Mouse (Mus musculus): ENCODE data around the gene Tmem18.
A peak's percentile ranks its signal among the peaks of the same experiment; 100 is the strongest.

Tmem18 gene

DNA sequence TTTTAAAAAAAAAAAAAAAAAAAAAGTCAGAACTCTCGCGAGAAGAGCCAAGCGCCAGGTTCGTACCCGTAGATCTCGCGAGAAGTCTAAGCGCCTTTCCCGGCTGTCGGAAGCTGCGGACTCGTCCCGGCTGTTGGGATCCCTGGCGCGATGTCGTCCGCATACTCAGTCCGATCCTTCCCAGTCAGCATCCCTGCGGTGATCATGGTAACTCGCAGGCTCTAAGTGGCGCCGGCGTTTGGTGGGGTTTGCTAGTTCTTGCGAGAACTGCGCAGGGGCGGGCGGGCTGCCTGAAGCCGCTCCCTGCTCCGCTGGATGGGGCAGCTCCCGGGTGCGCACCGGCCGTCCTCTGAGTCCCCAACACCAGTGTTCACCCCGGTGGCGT is at the start of gene Tmem18:
Gene Tmem18 (plus strand): TSS at position 71 of the 385 bp plus-strand sequence.
- DNase-seq (ENCODE audit: low read depth, low spot score), result peak; percentile 94

DNA sequence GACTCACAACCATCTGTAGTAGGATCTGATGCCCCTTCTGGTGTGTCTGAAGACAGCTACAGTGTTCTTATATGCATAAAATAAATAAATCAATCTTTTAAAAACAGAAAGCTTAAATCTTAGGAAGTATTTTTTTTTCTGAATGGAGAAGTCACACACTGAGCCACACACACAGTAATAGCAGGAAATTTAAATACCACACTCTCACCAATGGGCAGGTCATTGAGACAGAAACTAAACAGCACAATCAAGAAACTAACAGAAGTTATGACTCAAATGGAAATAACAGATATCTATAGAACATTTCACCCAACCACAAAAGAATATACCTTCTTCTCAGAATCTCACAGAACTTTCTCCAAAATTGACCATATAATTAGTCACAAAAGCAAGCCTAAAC is 26.9 kb upstream of the Tmem18 start:
- no peak for DNase-seq (ENCODE audit: low read depth, low spot score)

DNA sequence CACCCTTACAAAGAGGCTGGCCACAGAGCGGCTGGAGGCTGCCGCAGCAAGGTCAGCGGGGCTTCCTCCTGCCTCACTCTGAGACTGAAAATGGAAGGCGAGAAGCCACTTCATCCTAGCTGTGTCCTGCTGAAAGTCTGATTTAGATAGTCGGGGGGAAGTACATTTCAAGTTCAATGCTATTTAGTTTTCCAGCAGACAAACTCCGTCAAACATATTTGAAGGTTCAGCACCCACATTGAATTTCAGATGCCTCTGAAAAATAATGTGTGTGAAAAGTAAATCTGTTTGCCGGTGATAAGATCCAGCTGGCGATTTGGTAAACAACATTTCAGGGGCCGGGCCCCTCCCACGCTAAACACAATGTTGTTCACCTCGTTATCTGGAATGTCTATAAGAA is 22.8 kb upstream of the Tmem18 start:
- no peak for DNase-seq (ENCODE audit: low read depth, low spot score)

- DNase-seq (ENCODE audit: low read depth, low spot score), result no peak
Observed at GRCm38 (mm10) chr12:30572075-30572474, 12.2 kb upstream of the Tmem18 start.

- no peak for DNase-seq (ENCODE audit: low read depth, low spot score)
Observed at GRCm38 (mm10) chr12:30575952-30576351, 8.3 kb upstream of the Tmem18 start.

DNA sequence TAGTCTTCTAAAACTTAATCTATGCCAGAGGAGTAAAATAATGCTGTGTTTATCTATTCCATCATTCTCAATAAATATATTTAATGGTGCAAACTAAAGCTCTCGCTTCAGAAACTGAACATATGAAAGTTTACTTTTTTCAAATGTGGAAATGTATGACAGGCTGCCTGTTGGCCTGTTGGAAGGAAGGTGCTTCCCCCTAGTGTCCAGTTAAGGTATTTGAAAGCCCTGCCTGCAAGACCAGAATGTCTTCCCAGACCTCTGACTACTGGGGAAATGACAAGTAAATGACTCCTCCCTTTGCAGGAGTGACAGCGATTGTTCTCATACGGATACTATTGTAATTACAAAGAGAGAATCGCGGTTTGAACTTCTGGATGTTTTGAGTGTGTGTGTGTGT is 6.2 kb upstream of the Tmem18 start:
- DNase-seq (ENCODE audit: low read depth, low spot score), result peak; percentile 80

DNA sequence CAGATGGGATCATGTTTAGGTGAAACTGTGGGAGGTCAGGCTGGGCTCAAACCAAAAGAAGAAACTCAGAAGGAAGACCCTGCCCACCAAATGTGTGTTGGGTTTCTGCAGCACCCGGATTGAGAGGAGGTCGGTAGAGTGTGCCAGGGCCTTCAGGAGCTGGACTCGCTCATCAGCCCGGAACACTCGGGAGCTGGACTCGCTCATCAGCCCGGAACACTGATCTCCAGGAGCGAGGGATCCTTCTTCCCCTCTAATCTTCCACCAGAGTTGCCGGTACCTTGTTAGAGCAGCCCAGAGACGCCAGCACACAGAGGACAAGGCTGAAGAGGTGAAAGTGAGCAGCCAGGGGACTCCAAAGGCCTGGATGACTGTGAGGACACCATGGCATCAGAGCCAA is 2.9 kb upstream of the Tmem18 start:
- no peak for DNase-seq (ENCODE audit: low read depth, low spot score)

- no peak for DNase-seq (ENCODE audit: low read depth, low spot score)
Observed at GRCm38 (mm10) chr12:30583586-30584355, 455 bp upstream of the Tmem18 start.

DNA sequence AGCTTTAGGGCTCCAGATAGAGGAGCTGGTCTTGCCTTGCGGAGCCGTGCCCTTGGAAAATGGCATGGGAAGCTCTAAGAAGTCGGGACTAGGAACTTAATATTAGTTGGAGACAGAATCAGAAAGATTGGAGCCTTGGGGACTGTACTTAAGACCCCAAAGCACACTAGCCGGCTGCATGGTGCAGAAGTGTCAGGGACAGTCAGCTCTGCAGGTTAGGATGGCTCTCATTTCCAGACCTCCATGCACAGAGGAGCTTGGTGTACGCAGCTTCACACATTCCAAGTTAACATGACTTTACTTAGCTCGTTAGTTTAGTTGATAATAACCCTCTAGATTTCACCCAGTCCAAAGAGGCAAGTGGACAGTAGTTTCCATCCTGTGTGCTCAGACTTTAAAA is 637 bp downstream of the Tmem18 start:
- no peak for DNase-seq (ENCODE audit: low read depth, low spot score)

DNA sequence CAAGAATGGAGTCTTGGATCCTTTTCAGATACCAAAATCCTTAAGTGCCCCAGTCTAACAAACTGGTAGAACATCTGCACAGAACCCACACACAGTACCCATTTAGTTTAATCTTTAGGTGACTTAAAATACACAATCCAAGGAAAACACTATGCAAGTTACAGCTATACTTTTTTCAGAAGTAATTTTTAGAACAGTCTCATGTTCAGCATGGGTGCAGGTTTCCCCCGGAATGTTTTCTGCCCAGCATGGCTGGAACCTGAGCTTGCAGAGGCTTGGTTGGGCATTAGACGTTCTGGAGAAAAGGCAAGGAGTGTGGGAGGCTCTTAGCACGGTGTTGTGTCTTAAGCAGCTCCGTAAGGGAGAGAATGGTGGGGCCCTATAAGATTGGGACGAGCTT is 7.6 kb downstream of the Tmem18 start:
- DNase-seq (ENCODE audit: low read depth, low spot score), result no peak

GRCm38 (mm10) chr12:30596818-30597407 is 12.7 kb downstream of the Tmem18 start:
- DNase-seq (ENCODE audit: low read depth, low spot score), result peak; percentile 70

- no peak for DNase-seq (ENCODE audit: low read depth, low spot score)
Observed at GRCm38 (mm10) chr12:30598955-30599354, 14.7 kb downstream of the Tmem18 start.

- DNase-seq (ENCODE audit: low read depth, low spot score), result no peak
Observed at GRCm38 (mm10) chr12:30599474-30599873, 15.2 kb downstream of the Tmem18 start.

- DNase-seq (ENCODE audit: low read depth, low spot score), result no peak
Observed at GRCm38 (mm10) chr12:30599997-30600396, 15.8 kb downstream of the Tmem18 start.

- DNase-seq (ENCODE audit: low read depth, low spot score), result peak; percentile 38
Observed at GRCm38 (mm10) chr12:30604012-30604411, 19.8 kb downstream of the Tmem18 start.

DNA sequence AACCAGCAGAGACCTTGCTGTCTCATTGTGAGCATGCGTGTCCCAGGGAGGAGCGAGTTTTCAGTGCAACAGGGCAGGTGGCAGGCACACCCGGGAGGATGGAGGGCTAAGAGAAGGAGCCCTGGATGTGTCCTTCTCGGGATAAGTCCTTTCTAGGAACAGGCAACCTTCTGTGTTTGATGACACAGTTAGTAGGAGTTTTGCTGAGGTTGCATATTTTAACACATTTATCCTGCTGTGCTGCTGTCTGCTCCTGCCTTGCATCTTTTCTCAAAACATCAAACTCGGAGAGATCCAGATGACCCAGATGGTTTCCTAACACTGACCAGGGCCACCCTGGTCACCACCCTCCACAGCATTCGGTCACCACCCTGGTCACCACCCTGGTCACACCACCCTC is 20.6 kb downstream of the Tmem18 start:
- no peak for DNase-seq (ENCODE audit: low read depth, low spot score)

DNA sequence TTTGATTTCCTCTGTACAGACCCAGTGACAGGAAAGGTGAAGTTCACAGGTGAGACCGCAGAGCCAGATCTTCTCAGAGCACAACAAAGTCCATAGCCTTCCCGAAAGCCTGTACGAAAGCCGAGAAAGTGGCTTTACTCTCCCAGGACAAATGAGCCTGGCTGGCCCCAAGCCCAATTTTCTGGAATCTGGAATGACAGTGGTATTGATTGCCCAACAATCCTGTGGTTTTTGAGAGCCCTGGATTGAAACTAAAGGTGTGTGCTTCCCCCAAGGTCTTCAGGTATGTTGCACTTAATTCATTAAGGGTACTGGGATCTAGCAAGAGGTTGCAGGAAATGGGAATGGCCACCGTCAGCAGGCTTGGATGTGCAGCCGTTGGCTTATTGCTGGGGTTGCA is 21.7 kb downstream of the Tmem18 start:
- DNase-seq (ENCODE audit: low read depth, low spot score), result no peak

- DNase-seq (ENCODE audit: low read depth, low spot score), result no peak
Observed at GRCm38 (mm10) chr12:30606743-30607142, 22.5 kb downstream of the Tmem18 start.

GRCm38 (mm10) chr12:30618425-30618824 is 34.2 kb downstream of the Tmem18 start:
- DNase-seq (ENCODE audit: low read depth, low spot score), result peak; percentile 55

- DNase-seq (ENCODE audit: low read depth, low spot score), result peak; percentile 25
Observed at GRCm38 (mm10) chr12:30628466-30628865, 44.2 kb downstream of the Tmem18 start.

- DNase-seq (ENCODE audit: low read depth, low spot score), result no peak
Observed at GRCm38 (mm10) chr12:30634534-30634933, 50.3 kb downstream of the Tmem18 start.

Measured in mesoderm, embryonic 11.5 days (tissue).